Mouse (Mus musculus): ENCODE results near the gene Ifnl2.

DNA sequence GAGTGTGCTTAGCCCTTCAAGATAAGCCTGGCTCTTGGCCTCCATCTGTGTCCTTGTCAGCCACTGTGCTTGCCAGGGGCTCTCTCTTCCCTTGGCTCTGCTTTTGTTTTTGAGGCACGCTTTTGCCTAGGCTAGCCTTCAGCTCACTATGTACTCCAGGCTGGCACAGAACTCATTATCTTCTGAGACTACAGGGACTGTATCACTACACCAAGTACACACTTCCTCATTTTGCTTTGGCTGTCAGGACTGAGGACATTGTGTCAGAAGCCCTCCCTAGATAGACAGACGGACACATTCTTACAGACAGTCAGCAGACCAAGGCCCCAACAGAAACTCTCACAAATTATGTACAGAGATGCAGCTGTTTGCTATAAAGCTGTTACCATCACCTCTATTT is 47.5 kb downstream of the Ifnl2 start:
- no peak for TF ChIP-seq CTCF (IDR thresholded peaks at IDR 0.05; ENCODE audit: control insufficient read depth, insufficient read depth, low read length)
- TF ChIP-seq POLR2A (IDR thresholded peaks at IDR 0.05; ENCODE audit: borderline replicate concordance, control insufficient read depth, low read depth, low read length): no peak

Measured in bone marrow, adult 2 months (tissue).